Mouse (Mus musculus) right cerebral cortex, postnatal 25 days (tissue): ENCODE measurements around the gene Gm17018.

ENCODE experiments used
- DNase-seq: peaks from one replicate; pipeline ENCODE4 v3.0.0; 2022

Gene Gm17018

DNA sequence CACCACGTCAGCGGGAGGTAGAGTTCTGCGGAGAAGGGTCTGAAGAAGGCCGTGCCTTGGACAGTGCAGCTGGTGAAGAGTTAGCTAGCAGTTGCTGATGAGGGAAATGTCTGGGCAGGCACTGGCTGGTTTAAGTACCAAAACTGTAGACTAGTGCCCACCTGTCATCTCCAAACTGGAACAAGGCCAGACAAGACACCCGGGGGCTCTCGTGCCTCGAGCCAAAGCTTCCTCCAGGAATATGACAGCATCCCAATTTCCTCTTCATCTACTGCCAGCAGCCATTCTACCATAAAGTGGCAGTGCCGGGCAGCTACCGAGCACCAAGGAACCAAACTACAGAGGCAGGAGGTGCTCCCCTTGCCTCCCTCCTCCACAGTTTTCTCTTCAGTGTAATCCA is 32.5 kb downstream of the Gm17018 start:
- no peak for DNase-seq

- DNase-seq = no peak
These were observed 33.7 kb downstream of the Gm17018 start for GRCm38 (mm10) chr19:45594079-45594478.

DNA sequence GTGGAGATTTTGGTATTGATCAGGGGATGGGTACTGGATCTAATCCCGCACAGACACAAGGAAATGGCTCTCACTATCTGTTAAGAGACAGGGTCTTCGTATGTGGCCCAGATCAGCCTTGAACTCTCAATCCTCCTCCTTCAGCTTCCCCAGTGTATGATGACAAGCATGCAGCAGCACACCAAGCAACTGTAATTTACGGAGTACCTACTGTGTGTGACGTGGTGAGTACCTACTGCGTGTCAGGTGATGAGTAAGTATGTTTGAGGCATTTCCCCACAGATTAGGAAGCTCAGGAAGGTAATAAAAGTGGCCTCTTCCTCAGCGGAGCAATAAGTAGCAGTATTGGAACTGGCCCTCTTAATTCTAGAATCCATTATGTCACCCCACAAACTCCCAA is 35.1 kb downstream of the Gm17018 start:
- no peak for DNase-seq

- DNase-seq = no peak
These were observed 35.6 kb downstream of the Gm17018 start for GRCm38 (mm10) chr19:45596019-45596418.

DNA sequence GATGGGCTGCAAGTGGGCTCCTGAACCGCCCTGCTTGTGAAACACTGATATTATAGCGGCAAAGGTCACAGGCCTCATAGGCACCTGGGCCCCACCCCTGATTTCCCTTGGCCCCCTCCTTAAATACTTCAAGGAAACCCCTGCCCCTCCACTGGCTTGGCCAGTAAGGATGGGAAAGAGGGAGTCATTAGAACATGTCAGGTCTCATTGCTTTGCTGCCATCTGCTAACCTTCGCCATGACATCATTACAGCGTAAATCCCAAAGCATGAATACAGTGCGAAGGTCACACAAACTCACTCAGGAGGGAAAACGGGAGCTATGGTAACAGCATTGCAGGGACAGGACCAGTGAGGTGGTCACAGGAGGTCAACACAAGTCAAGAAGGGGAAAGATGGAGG is 36.0 kb downstream of the Gm17018 start:
- no peak for DNase-seq

DNA sequence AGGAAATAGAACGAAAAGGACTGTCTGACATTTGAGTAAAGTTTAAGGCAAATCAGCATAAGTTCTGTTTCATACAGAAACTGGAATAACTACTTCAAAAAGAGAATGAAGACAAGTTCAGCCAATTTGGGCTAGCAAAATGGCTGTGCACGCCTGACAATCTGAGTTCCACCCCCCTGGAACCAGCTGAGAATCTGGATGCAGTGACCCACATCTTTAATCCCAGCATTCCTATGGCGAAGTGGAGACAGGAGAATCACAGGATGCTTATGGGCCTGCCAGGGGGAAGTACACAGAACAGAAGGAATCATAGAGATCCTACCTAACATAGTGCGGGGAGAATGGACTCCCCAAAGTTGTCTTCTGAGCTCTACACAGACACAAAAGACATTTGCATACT is 36.7 kb downstream of the Gm17018 start:
- DNase-seq = no peak

GRCm38 (mm10) chr19:45602606-45603005 is 42.2 kb downstream of the Gm17018 start:
- no peak for DNase-seq

DNA sequence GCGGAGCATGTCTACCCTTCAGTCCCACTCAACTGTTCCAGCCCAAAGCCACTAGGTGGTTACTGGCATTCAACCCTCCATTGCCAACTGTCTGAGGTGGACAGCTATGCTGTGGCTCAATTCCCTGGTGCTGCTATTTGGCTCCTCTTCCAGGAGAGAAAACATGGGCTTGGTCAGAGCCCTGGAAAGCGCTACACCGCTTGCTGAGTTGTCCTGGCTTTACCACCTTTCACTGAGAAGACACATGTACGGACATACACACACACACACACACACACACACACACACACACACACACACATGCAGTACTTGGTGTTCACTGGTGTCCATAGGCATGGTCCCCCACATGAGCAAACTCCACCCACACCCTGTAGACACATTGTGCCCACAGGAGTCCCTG is 46.3 kb downstream of the Gm17018 start:
- DNase-seq = no peak

DNA sequence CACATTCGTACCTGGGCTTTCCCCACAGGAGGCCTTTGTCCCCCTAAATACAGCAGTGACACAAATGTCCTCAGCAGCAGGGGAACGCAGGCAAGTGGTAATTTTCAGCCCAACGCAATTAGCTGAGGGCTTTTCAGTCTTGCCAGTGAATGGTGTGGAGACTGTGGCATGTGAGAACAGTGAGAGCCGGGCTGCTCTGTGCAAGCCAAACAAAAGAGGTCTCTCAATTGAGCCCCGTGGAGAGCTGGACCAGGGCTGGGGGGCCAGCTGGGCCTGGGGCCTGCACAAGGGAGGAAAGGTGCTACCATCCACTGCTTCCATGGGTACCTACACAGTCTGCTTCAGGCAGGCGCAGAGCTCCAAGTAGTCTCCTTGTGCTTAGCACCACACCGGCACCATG is 47.1 kb downstream of the Gm17018 start:
- DNase-seq = no peak

GRCm38 (mm10) chr19:45608648-45609339 is 48.4 kb downstream of the Gm17018 start:
- DNase-seq = no peak

- no peak for DNase-seq
These were observed 50.4 kb downstream of the Gm17018 start for GRCm38 (mm10) chr19:45610823-45611222.

GRCm38 (mm10) chr19:45614375-45614774 is 54.0 kb downstream of the Gm17018 start:
- no peak for DNase-seq

DNA sequence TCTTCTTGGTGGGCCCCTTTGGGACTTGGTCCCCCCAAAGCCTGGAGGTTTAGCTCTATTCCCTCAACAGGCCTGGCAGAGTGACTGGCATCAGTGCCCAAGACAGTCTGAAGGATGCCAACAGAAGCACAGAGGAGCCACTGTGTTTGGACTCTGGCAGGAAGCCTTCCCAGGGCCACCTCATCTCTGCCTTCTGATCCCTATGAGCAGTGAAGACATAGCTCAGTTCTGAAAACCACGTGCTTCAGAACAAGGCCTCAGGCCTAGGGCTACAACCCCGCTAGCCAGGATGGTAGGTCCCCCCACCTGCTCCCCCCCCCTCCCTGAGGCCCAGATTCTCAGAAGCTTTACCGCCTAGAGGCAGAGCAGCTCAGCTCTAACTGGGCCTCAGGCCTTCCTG is 54.5 kb downstream of the Gm17018 start:
- DNase-seq = no peak

GRCm38 (mm10) chr19:45615415-45616213 is 55.2 kb downstream of the Gm17018 start:
- DNase-seq = no peak

DNA sequence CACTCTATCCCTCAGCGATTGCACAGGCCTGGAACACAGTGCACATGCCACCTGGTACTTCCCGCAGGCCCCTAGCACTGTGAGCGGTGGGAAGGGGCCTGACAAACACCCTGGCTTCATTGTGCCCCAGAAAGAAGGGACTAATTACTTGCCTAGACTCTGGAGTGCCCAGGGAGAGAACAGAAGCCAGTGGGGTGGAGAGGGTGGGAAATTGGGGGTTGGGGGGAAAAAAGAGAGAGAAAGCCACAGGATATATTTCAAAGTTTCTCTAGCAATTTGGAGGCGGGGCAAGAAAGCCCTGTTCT is 55.8 kb downstream of the Gm17018 start:
- DNase-seq = no peak

GRCm38 (mm10) chr19:45616735-45617134 is 56.3 kb downstream of the Gm17018 start:
- no peak for DNase-seq

GRCm38 (mm10) chr19:45618184-45618583 is 57.8 kb downstream of the Gm17018 start:
- no peak for DNase-seq

GRCm38 (mm10) chr19:45619744-45620501 is 59.5 kb downstream of the Gm17018 start:
- no peak for DNase-seq

DNA sequence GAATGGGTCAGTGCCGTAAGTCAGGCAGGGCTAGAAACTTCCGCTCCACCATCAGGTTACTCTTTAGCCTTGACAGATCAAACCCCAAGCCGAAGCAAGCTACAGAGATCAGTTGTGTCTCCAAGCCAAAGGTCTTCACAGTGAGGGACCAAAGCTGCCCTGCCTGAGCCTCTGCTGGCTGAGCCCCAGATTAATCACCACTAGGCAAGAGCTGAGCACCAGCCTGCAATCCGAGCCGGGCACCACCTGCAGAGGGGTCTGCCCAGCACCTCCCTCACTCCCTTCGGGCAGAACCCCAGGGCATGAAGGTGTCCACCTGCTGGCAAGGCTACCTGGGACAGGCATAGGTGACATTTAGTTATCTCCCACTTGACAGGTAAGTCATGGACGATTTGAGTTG is 60.6 kb downstream of the Gm17018 start:
- no peak for DNase-seq

GRCm38 (mm10) chr19:45622144-45622543 is 61.7 kb downstream of the Gm17018 start:
- no peak for DNase-seq

GRCm38 (mm10) chr19:45623710-45624109 is 63.3 kb downstream of the Gm17018 start:
- DNase-seq = no peak

DNA sequence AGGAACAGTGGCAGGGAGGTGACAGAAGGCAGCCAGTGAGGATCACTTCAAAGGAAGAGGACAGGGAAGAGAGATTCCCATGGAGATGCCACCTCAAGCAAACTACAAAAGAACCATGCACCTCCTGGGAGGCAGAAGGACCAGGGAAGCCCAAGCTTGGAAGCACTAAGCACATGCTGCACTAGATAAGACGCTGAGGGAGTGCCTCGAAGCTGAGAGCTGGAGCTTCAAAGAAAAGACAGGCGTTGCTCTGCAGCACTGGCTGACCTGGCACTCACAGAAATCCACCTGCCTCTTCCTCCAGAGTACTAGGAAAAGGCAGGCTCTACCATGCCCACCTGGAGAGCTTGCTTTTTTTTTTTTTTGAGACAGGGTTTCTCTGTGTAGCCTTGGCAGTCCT is 66.6 kb downstream of the Gm17018 start:
- DNase-seq = no peak

DNA sequence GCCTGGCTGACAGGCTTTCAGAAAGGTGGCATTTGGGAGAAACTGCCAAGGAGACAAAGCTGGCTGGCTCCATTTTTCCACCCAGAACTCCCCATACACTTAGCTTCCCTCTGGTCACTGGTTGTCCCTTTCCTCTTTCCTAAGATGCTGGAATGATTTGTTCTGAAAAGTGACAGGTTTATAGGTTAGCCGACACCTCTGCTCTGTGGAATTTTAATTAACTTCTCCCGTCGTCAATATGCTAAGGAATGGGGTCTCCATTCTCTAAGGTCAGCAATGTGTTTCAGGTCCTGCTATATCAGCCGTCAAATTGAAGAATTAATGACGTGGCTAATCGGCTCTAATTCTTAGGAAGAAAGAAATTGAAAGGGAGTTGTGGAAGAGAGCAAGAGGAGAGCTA is 68.2 kb downstream of the Gm17018 start:
- no peak for DNase-seq

GRCm38 (mm10) chr19:45629219-45629618 is 68.8 kb downstream of the Gm17018 start:
- DNase-seq = no peak
